Mouse (Mus musculus): ENCODE measurements at regions not wholly inside any gene's neighbourhood (a gene's known extent, or its start where the extent isn't known, plus 50 kb on each side); places are given as distances from the start of the nearest gene placed in this dataset.
A peak's percentile ranks its signal among the peaks of the same experiment; 100 is the strongest.

- ATAC-seq (ENCODE audit: low TSS enrichment) = no peak
Measured at GRCm38 (mm10) chr15:52783940-52784339, 1100.8 kb upstream of the Gm7489 start.

DNA sequence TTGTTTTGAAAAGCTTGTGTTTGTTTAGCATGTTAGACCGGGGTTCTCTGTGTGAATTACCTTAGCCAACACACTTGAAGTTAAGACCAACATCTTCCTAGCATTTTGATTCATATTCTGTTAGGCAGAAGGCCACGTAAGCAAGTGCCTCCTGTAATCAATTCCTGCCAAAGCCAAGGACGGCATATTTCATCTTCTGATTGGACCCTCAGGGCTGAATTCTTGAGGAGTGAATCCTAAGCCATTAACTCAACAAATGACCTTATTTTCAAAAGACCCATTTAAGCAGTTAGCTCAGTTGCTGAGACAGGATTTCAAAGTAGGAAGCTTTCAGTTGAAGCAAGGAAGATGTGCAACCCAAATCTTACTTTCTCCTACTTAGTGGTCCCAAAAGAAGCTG is 1099.5 kb upstream of the Gm7489 start:
- no peak for ATAC-seq (ENCODE audit: low TSS enrichment)

GRCm38 (mm10) chr15:52785976-52786375 is 1098.7 kb upstream of the Gm7489 start:
- ATAC-seq (ENCODE audit: low TSS enrichment) = peak; percentile 67

DNA sequence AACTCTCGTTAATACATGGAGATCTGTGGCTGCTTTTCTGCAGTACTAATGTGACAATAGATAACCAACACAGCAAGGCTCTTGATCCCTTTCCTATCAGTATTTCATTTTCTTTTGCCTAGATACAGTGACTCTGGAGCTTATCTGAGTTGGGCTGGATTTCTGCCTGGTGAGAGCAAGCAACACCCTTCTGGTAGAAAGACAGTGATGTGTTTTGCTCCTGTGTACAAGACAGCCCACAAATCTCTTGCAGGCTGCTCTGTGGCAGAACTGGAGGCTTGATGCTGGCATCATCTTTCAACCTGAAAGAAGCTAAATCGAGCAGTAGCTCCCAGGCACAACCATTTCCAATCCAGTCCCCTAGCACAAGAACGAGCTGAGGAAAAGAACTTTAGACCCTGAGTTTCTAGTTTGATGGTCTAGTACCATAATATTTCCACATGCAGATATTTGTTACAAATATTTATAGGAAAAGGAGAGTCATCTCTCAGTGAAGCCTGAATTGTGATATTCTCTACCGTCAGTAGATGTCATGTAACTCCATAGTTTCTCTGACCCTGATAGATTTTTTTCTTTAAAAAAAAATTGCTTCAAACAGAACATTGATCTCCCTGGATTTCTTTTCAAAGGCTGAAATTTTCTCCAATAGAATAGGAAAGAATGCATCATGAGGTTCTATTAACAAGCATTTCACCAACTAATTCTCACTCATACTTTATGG is 1079.1 kb upstream of the Gm7489 start:
- peak; percentile 92 for ATAC-seq (ENCODE audit: low TSS enrichment)

DNA sequence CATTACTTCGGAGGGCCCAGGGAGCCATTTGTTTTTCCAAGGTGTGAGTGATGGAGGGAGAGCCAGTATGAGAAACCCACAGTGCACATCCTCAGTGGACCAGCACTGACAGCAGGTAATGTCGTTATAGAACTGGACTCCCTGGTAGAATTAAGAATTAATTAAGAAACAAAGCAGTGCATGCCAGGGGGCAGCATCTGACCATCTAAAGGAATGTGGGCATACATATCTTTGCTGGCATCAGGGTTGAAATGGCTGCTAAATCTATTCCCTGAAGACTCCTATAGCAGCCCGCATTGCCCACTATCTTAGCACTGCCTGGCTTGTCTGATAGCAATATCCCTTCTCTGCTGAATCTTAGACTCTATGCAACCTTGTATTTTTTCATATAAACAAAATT is 1076.1 kb upstream of the Gm7489 start:
- no peak for ATAC-seq (ENCODE audit: low TSS enrichment)

GRCm38 (mm10) chr15:52820796-52821195 is 1063.9 kb upstream of the Gm7489 start:
- ATAC-seq (ENCODE audit: low TSS enrichment) = no peak

GRCm38 (mm10) chr15:52836896-52837295 is 1047.8 kb upstream of the Gm7489 start:
- ATAC-seq (ENCODE audit: low TSS enrichment) = no peak

DNA sequence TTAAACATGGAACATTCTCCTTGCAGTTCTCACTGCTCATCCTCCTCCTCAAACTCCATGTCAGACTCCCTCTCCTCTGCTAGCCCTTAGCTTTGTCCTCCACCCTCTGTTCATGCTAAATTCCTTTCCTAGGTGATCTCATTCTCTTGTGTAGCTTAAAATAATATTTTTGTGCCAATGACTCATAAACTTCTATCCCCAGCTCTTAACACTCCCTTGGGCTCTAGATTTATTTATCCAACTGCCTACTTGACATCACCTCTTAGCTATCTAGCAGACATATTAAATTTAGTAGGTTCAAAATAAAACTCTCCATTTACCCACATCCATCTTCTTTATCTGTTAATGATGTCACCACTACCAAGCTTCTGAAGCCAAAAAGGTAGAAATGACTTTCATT is 1036.6 kb upstream of the Gm7489 start:
- peak; percentile 87 for ATAC-seq (ENCODE audit: low TSS enrichment)

DNA sequence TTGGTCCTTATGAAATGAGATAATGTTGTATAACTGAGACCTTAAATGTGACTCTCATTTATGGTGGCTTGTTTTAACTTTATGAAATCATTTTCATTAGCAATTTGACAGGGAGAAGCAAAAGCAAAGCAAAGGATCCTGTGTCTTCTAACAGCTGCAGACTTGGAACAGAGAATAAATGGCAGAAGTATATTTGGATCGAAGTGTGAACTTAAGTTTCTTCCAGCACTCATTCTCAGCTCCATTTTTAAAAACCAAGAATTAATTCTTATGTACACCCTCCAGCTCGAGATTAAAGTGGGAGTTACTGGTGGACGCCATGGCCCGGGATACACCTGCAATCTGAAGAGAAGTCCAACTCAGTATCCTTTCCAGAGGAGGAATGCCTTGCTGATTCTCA is 1026.0 kb upstream of the Gm7489 start:
- ATAC-seq (ENCODE audit: low TSS enrichment) = peak; percentile 96

DNA sequence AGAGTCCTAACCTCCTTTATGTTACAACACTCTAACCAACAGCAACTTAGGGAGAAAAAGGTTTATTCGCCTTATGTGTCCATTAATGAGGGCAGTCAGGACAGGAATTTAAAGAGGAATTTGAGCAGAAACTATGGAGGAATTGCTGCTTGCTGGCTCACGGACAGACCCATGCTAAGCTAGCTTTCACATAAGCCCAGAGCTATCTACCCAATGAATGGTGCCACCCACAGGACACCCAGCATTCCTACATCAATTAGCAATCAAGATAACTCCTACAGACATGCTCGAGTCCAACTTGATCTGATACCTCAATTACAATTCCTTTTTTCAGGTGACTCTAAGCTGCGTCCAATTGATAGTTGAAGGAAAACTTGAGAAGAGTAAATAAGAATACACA is 1021.2 kb upstream of the Gm7489 start:
- no peak for ATAC-seq (ENCODE audit: low TSS enrichment)

- peak; percentile 55; the same call in 1 of the 2 replicates for ATAC-seq (ENCODE audit: low TSS enrichment)
Measured at GRCm38 (mm10) chr15:52892244-52892950, 992.3 kb upstream of the Gm7489 start.

GRCm38 (mm10) chr15:52898107-52898506 is 986.6 kb upstream of the Gm7489 start:
- no peak for ATAC-seq (ENCODE audit: low TSS enrichment)

DNA sequence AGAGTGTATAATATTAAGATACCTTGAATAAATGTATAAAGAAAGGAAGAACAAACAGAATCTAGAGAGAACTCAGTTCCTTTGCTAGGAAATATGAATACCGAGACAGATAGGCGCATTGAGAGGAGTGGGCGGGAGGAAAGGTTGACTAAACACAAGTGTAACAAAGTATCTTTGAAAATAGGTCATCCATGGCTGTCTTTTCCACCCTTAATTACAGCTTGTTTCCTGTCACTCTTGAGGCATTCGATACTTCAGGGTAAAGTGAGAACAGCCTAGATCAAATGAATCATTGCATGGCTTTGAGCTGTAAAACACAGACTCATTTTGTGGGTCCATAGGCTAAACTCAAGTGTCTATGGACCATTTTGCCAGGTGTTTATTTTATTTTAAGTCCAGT is 985.3 kb upstream of the Gm7489 start:
- ATAC-seq (ENCODE audit: low TSS enrichment) = no peak

DNA sequence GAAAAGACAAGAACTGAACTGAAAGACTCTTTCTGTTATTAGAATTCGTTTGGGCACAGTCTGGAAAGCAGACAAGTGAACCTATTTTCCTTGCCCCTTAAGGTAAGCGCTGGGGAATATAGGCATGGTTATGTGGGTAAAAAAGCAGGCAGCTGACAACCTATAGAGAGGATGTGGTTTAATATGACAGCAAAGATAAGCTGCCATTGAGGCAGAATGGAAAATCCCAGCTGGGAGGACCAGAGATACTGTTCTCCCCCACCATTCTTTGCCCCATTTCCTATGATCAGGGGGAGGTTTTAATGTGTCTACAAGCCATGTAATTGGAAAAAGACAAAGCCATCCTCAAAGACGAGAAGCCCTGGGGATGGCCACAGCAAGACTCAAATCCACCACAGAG is 984.9 kb upstream of the Gm7489 start:
- ATAC-seq (ENCODE audit: low TSS enrichment) = no peak

DNA sequence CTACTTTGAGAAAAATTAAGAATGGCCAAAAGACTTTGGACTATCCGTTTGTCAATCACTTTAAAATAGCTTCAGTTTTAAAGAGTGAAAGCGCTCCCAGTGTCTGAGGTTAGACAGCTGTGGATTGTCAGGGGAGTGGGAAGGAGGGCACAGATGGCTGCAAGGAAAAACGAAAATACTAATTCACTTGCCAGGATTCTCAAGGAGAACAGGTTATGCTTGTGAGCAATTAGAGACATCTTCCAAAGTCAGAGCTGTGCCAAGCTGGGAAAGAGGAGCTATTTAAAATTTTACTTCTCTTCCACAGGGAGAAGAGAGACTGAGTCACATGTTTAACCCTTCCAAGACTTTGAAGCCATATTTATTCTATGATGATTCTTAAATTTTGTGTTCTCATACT is 979.5 kb upstream of the Gm7489 start:
- peak; percentile 92 for ATAC-seq (ENCODE audit: low TSS enrichment)

DNA sequence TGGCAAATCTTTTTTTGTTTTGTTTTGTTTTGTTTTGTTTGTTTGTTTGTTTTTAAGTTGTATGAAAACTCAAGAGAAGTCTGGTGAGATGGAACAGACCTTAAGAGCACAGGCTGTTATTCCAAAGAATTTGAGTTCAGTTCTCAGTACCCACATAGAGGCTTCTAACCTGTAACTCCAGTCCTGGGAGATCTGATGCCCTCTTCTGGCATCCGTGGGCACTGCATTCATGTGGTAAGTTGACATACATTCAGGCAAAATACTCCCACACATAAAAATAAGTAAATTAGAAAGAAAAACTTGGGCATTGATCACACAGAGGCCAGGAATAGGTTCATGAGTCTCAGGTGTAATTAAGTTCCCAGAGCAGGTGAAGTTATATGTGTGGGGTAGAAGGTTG is 977.5 kb upstream of the Gm7489 start:
- no peak for ATAC-seq (ENCODE audit: low TSS enrichment)

DNA sequence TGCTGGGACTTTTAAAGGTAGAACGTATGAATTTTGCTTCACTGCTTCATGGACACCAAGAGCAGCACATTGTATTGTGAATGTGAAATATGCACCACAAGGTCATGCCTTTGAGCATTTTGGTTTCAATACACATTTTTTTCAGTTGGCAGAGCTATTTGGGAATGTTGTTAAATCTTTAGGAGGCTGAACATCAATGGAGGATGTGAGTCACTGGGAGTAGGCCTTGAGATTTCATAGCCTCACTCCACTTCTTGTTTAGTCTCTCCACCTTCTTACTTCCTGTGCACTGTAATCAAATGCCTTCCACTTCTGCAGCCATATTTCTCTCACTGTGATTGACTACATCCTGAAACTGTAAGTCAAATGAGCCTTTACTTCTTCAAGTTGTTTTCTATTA is 962.4 kb upstream of the Gm7489 start:
- no peak for ATAC-seq (ENCODE audit: low TSS enrichment)

GRCm38 (mm10) chr15:52928408-52928807 is 956.3 kb upstream of the Gm7489 start:
- no peak for ATAC-seq (ENCODE audit: low TSS enrichment)

DNA sequence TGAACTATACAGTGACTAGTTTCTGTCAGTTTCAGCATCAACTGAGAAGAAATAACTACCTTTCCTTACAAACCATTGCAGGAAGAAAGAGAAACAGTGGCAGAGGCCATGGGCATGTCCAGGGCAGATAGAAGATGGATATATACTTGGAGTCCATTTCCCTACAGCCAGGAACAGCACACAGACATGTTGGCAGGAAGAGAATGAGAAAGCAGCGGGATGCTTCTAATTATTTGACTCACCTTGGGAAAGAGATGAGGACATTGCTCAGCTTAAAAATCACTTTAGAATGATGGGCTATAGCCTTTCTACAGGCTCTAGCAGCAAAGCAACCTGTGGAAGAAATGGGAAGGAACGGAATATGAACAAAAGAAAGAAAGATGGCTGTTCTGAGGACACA is 947.6 kb upstream of the Gm7489 start:
- ATAC-seq (ENCODE audit: low TSS enrichment) = no peak

DNA sequence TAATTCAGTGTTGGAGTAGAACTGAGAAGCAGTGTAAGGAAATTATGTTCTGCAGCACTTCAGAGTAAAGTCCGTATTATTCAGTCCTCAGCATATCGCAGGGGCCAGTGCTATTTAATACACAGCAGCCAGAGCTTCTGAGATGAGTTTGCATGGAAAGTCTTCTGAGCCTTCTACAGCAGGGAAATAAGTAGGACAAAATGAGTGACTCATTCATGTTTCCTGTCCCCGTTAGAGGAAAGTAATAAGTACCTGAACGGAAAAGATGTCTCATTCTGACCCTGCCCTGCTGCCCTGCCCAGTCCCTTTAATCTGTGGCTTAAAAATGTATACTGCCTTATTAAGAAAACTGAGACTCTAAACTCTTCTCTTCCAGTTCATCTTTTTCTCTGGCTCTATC is 940.1 kb upstream of the Gm7489 start:
- peak; percentile 55; the same call in 1 of the 2 replicates for ATAC-seq (ENCODE audit: low TSS enrichment)

GRCm38 (mm10) chr15:52948196-52948595 is 936.5 kb upstream of the Gm7489 start:
- no peak for ATAC-seq (ENCODE audit: low TSS enrichment)

DNA sequence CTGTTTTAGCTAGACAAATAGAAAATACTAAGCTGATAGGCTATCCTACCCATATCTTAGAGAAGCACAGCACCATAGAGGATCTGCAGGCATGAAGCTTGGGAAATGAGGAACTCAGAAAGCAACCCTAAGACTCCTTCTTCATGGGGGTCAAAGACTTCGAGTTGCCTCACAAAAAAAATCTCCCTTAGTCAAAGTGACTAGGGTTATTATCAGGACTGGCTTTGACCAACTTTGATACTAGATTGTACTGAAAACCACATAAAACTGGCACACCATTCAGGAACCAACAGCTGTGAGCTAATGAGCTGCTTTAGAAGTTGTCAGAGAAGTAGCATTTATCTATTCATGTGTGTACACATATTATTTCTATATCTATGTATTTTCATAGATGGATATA is 931.2 kb upstream of the Gm7489 start:
- no peak for ATAC-seq (ENCODE audit: low TSS enrichment)
